Mouse (Mus musculus) kidney, embryonic 14.5 days (tissue): ENCODE results near the gene Clybl. TPM values are rescaled to one million over a fixed set of nuclear protein-coding genes. Genes with fewer than 3 reads are reported as not detected.

Experiments used
- ATAC-seq: fragments of 200-750 bp; cut with Nextera tagmentation; 2 replicates; pipeline ENCODE4 v1.8.0; 2017; ENCODE audit warnings: moderate number of reproducible peaks, mild to moderate bottlenecking, moderate TSS enrichment, moderate library complexity; ENCODE audit not compliant: low FRiP score, low TSS enrichment
- H3K27ac ChIP-seq: fragments of 300-500 bp; sonication (generic); 2 replicates; pipeline ENCODE4 v1.5.1; 2014; ENCODE audit warnings: low read depth, mild to moderate bottlenecking, low read length, moderate library complexity, mixed read lengths
- H3K27me3 ChIP-seq: fragments of 300-500 bp; sonication (generic); 2 replicates; pipeline ENCODE4 v1.6.1; 2014; ENCODE audit warnings: mild to moderate bottlenecking, low read length; ENCODE audit not compliant: control insufficient read depth, insufficient read depth
- H3K36me3 ChIP-seq: fragments of 300-500 bp; sonication (generic); 2 replicates; pipeline ENCODE4 v1.6.1; 2014; ENCODE audit warnings: low read length, mixed read lengths; ENCODE audit not compliant: control insufficient read depth, insufficient read depth
- H3K4me1 ChIP-seq: fragments of 300-500 bp; sonication (generic); 2 replicates; pipeline ENCODE4 v1.6.1; 2014; ENCODE audit warnings: low read length, mixed read lengths; ENCODE audit not compliant: control insufficient read depth, insufficient read depth
- H3K4me2 ChIP-seq: fragments of 300-500 bp; sonication (generic); replicated peaks from 2 replicates; pipeline ENCODE4 v1.6.1; 2014; ENCODE audit warnings: low read depth, mild to moderate bottlenecking, low read length
- H3K4me3 ChIP-seq: fragments of 300-500 bp; sonication (generic); 2 replicates; pipeline ENCODE4 v1.5.1; 2014; ENCODE audit warnings: mild to moderate bottlenecking, low read length
- H3K9ac ChIP-seq: fragments of 300-500 bp; sonication (generic); 2 replicates; pipeline ENCODE4 v1.6.1; 2014; ENCODE audit warnings: low read depth, mild to moderate bottlenecking, low read length, moderate library complexity
- H3K9me3 ChIP-seq: fragments of 300-500 bp; sonication (generic); 2 replicates; pipeline ENCODE4 v1.6.1; 2016; ENCODE audit warnings: low read length; ENCODE audit not compliant: control insufficient read depth
- WGBS: fragments of 180-500 bp; shearing (Covaris S2); extraction: QIAGEN DNeasy Blood & Tissue Kit; methylation state at CpG from one replicate; pipeline ENCODE4 v1.1.7; 2014; 5-methylcytosine and 5-hydroxymethylcytosine counted together
- polyA plus RNA-seq: library from polyadenylated mRNA; unstranded; fragments of >200 nt; fragmentation: Nextera tagmentation; extraction: Ambion mirVana; gene quantifications from 2 replicates; pipeline ENCODE4 v1.2.1, GENCODE M21; 2014

Clybl gene
- polyA plus RNA-seq, 1 experiment from 2014 or later = 30.3 TPM

- Histone ChIP-seq H3K27me3 (no peaks in the 10 kb centered on the region), H3K36me3 (no peaks in the 10 kb centered on the region), H3K4me1 (no peaks in the 10 kb centered on the region), H3K9ac (no peak overlapping the region), H3K4me2 (no peak overlapping the region), H3K4me3 (no peak overlapping the region), H3K9me3 (no peaks in the 10 kb centered on the region), H3K27ac (no peak overlapping the region)
- 58% methylated on average over 11 of the region's 11 CpGs for WGBS
- no peak for ATAC-seq
Observed at GRCm38 (mm10) chr14:122297386-122298109, 116.0 kb downstream of the Clybl start.

GRCm38 (mm10) chr14:122300261-122300660 lies 118.8 kb downstream of the Clybl start:
- H3K9ac ChIP-seq = no peak overlapping the region
- no peak overlapping the region for H3K4me2 ChIP-seq
- 75% methylated on average over 11 of the region's 11 CpGs for WGBS
- H3K4me3 ChIP-seq = no peak overlapping the region
- H3K4me1 ChIP-seq = no peaks in the 10 kb centered on the region
- no peak overlapping the region for H3K27ac ChIP-seq
- no peak for ATAC-seq
- H3K36me3 ChIP-seq = no peaks in the 10 kb centered on the region
- H3K27me3 ChIP-seq = no peaks in the 10 kb centered on the region
- no peaks in the 10 kb centered on the region for H3K9me3 ChIP-seq

GRCm38 (mm10) chr14:122303821-122304220 lies 122.3 kb downstream of the Clybl start:
- no peak overlapping the region for H3K4me2 ChIP-seq
- H3K9me3 ChIP-seq = no peaks in the 10 kb centered on the region
- no peaks in the 10 kb centered on the region for H3K27me3 ChIP-seq
- H3K36me3 ChIP-seq = no peaks in the 10 kb centered on the region
- H3K4me1 ChIP-seq = no peaks in the 10 kb centered on the region
- no peak overlapping the region for H3K4me3 ChIP-seq
- ATAC-seq = no peak
- H3K9ac ChIP-seq = no peak overlapping the region
- H3K27ac ChIP-seq = no peak overlapping the region
- WGBS = 43% methylated on average over 1 of the region's 1 CpGs

GRCm38 (mm10) chr14:122305132-122305531 lies 123.6 kb downstream of the Clybl start:
- no peak overlapping the region for H3K4me3 ChIP-seq
- H3K36me3 ChIP-seq = no peaks in the 10 kb centered on the region
- no peaks in the 10 kb centered on the region for H3K9me3 ChIP-seq
- ATAC-seq = no peak
- WGBS = 76% methylated on average over 8 of the region's 8 CpGs
- H3K27me3 ChIP-seq = no peaks in the 10 kb centered on the region
- H3K4me1 ChIP-seq = no peaks in the 10 kb centered on the region
- no peak overlapping the region for H3K27ac ChIP-seq
- no peak overlapping the region for H3K9ac ChIP-seq
- H3K4me2 ChIP-seq = no peak overlapping the region

GRCm38 (mm10) chr14:122312415-122312814 lies 130.9 kb downstream of the Clybl start:
- no peaks in the 10 kb centered on the region for H3K4me1 ChIP-seq
- no peak for ATAC-seq
- no peaks in the 10 kb centered on the region for H3K36me3 ChIP-seq
- no peaks in the 10 kb centered on the region for H3K9me3 ChIP-seq
- H3K4me2 ChIP-seq = no peak overlapping the region
- no peak overlapping the region for H3K4me3 ChIP-seq
- 90% methylated on average over 6 of the region's 6 CpGs for WGBS
- H3K9ac ChIP-seq = no peak overlapping the region
- H3K27ac ChIP-seq = no peak overlapping the region
- no peaks in the 10 kb centered on the region for H3K27me3 ChIP-seq

- no peak for ATAC-seq
- 91% methylated on average over 4 of the region's 4 CpGs for WGBS
- no peak overlapping the region for H3K4me2 ChIP-seq
- no peaks in the 10 kb centered on the region for H3K36me3 ChIP-seq
- no peaks in the 10 kb centered on the region for H3K27me3 ChIP-seq
- H3K4me1 ChIP-seq = no peaks in the 10 kb centered on the region
- H3K27ac ChIP-seq = no peak overlapping the region
- no peak overlapping the region for H3K9ac ChIP-seq
- H3K9me3 ChIP-seq = no peaks in the 10 kb centered on the region
- no peak overlapping the region for H3K4me3 ChIP-seq
Observed at GRCm38 (mm10) chr14:122313328-122313727, 131.8 kb downstream of the Clybl start.

- H3K4me3 ChIP-seq = no peak overlapping the region
- H3K36me3 ChIP-seq = no peaks in the 10 kb centered on the region
- no peaks in the 10 kb centered on the region for H3K4me1 ChIP-seq
- ATAC-seq = no peak
- H3K4me2 ChIP-seq = no peak overlapping the region
- H3K9me3 ChIP-seq = no peaks in the 10 kb centered on the region
- H3K27me3 ChIP-seq = no peaks in the 10 kb centered on the region
- no peak overlapping the region for H3K27ac ChIP-seq
- no peak overlapping the region for H3K9ac ChIP-seq
- 92% methylated on average over 12 of the region's 12 CpGs for WGBS
Observed at GRCm38 (mm10) chr14:122315743-122316142, 134.2 kb downstream of the Clybl start.

GRCm38 (mm10) chr14:122322136-122322535 lies 140.6 kb downstream of the Clybl start:
- no peak overlapping the region for H3K27ac ChIP-seq
- no peaks in the 10 kb centered on the region for H3K9me3 ChIP-seq
- no peak overlapping the region for H3K9ac ChIP-seq
- no peak overlapping the region for H3K4me2 ChIP-seq
- H3K4me1 ChIP-seq = no peaks in the 10 kb centered on the region
- H3K27me3 ChIP-seq = no peaks in the 10 kb centered on the region
- H3K36me3 ChIP-seq = no peaks in the 10 kb centered on the region
- WGBS = 14% methylated on average over 5 of the region's 5 CpGs
- H3K4me3 ChIP-seq = no peak overlapping the region
- ATAC-seq = no peak

- no peaks in the 10 kb centered on the region for H3K27me3 ChIP-seq
- 79% methylated on average over 9 of the region's 9 CpGs for WGBS
Observed at GRCm38 (mm10) chr14:122323838-122324458, 142.4 kb downstream of the Clybl start.

More at GRCm38 (mm10) chr14:122323838-122324458, 142.4 kb downstream of the Clybl start:
- Histone ChIP-seq H3K4me1 (no peaks in the 10 kb centered on the region), H3K36me3 (no peaks in the 10 kb centered on the region), H3K27ac (no peak overlapping the region), H3K4me3 (no peak overlapping the region), H3K9ac (no peak overlapping the region), H3K9me3 (no peaks in the 10 kb centered on the region), H3K4me2 (no peak overlapping the region)
- ATAC-seq = no peak
